Mouse (Mus musculus) heart, adult 2 months (tissue): ENCODE measurements at regions not wholly inside any gene's neighbourhood (a gene's known extent, or its start where the extent isn't known, plus 50 kb on each side); places are given as distances from the start of the nearest gene placed in this dataset.

ENCODE experiments used
- CTCF ChIP-seq: fragments of 200-600 bp; IDR thresholded peaks from 2 replicates; pipeline ENCODE4 v1.8.1; 2022; ENCODE audit warnings: antibody characterized with exemption, mild to moderate bottlenecking, moderate library complexity
- EP300 ChIP-seq: fragments of 200-500 bp; IDR thresholded peaks from 2 replicates; pipeline ENCODE4 v1.6.1; 2011; ENCODE audit warnings: low read depth, low read length, control low read depth; ENCODE audit not compliant: insufficient read depth
- POLR2A ChIP-seq: fragments of 200-500 bp; IDR thresholded peaks from 2 replicates; pipeline ENCODE4 v1.6.1; 2011; ENCODE audit warnings: mild to moderate bottlenecking, low read depth, low read length, control low read depth; ENCODE audit not compliant: insufficient read depth

- TF ChIP-seq POLR2A (no peak), EP300 (no peak), CTCF (no peak)
Observed at GRCm38 (mm10) chr2:116991561-116992042, 113.1 kb downstream of the Tmco5 start.
